Mouse (Mus musculus): ENCODE measurements around the gene Trim59. TPM values are rescaled to one million over a fixed set of nuclear protein-coding genes. Genes with fewer than 3 reads are reported as not detected.

Gene Trim59
- total RNA-seq, 2 experiments from 2014 or later = 10.7 to 12.9 TPM

GRCm38 (mm10) chr3:69002781-69003180 lies 41.8 kb downstream of the Trim59 start:
- Histone ChIP-seq H3K27ac (no peak overlapping the region), H3K4me3 (no peak overlapping the region)
- TF ChIP-seq CTCF (conservative IDR thresholded peaks at IDR 0.05) = peak; percentile 19
- no peak for DNase-seq (ENCODE audit: low spot score in 2 of 2)

- Histone ChIP-seq H3K27ac (no peak overlapping the region), H3K4me3 (no peak overlapping the region)
- no peak for DNase-seq (ENCODE audit: low spot score in 2 of 2)
- no peak for TF ChIP-seq CTCF (conservative IDR thresholded peaks at IDR 0.05)
These were observed 58.0 kb downstream of the Trim59 start for GRCm38 (mm10) chr3:68986550-68986949.

Small RNA genes lying within 50 kb of the gene (microRNA-seq; reads per million reads assigned to microRNA genes)
- gene Mir15b (188 to 307 reads per million in 2 experiments), gene Mir16-2 (75.4 to 77.9 reads per million in 2 experiments)

Other genes with a start within 250 kb of the Trim59 start
- gene 1110032F04Rik, start 175.2 kb downstream of the Trim59 start, total RNA-seq (2021) = 1 to 10 TPM; 7.8 to 7.9 TPM
- 10 to 100 TPM; 25.5 to 27.0 TPM for gene Ift80, start 40.2 kb downstream of the Trim59 start, total RNA-seq (2021)
- gene Smc4, start 40.0 kb downstream of the Trim59 start, total RNA-seq (2021) = 1 to 10 TPM; 6.6 to 7.7 TPM
- gene Kpna4, start 82.4 kb upstream of the Trim59 start, total RNA-seq (2021) = 10 to 100 TPM; 82.9 to 87.7 TPM
- not detected for gene Arl14, start 177.7 kb upstream of the Trim59 start, total RNA-seq (2021)

Data from layer of hippocampus, adult 2 months (tissue).